Mouse (Mus musculus) small intestine, adult 2 months (tissue): ENCODE data around the gene Samd4.

Experiments used
- CTCF ChIP-seq: fragments of 200-500 bp; IDR thresholded peaks from 2 replicates; pipeline ENCODE4 v1.5.1; 2012; ENCODE audit warnings: low read depth, mild to moderate bottlenecking, control low read depth, inconsistent platforms, low read length, moderate library complexity, mixed read lengths; ENCODE audit not compliant: insufficient replicate concordance, insufficient read length; ENCODE audit errors: extremely low read depth
- POLR2A ChIP-seq: fragments of 200-500 bp; IDR thresholded peaks from 2 replicates; pipeline ENCODE4 v1.6.1; 2012; ENCODE audit warnings: low read depth, mild to moderate bottlenecking, control low read depth, inconsistent platforms, low read length, moderate library complexity

- TF ChIP-seq CTCF (no peak), POLR2A (no peak)
Observed at GRCm38 (mm10) chr14:47136637-47137036, 254.0 kb downstream of the Samd4 start.
